Mouse (Mus musculus): ENCODE measurements at regions not wholly inside any gene's neighbourhood (a gene's known extent, or its start where the extent isn't known, plus 50 kb on each side); places are given as distances from the start of the nearest gene placed in this dataset.

DNA sequence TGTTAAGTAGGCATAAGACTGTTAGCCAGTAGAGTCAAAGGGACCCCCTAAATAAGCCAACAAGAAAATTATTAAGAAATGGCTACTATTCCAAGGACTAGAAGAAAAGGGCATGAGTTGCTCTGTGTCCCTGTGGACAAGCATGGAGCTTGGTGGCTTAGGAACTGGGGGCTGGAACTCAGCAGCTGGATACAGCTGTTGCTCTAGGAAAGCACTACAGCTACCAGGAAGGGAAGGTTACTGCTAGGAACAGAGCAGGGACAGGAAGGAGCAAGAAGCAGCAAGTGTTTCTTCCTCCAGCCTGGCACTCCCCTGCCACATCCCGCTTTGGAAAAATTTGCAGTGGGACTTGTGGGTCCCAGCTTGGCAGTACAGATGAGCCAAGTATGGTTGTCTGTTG lies 95.0 kb upstream of the Stc2 start:
- ATAC-seq (ENCODE audit: borderline replicate concordance, extremely low read depth, low FRiP score, low TSS enrichment), result no peak
- WGBS, result 89% methylated on average over 1 of the region's 1 CpGs
- no peak overlapping the region for H3K27ac ChIP-seq

DNA sequence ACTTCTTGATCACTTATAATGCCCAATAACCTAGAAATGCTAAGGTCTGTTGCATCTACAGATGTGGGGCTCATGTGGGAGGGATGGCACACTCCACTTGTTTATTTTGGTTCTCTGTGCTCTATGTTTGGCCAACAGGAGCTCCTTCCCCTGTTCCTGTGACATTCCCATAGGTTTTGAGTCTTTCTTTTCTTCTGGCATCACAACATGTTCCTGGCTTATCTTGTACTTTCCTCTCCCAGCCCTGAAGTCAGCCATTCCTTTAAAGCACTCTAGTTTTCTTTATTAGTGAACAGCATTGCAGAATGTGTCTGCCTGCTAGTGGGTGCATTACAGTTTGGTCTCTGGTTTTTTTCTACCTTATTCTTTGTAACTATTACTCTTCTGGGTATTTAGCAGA lies 92.6 kb upstream of the Stc2 start:
- H3K27ac ChIP-seq, result no peak overlapping the region
- no peak overlapping the region for H3K9ac ChIP-seq
- ATAC-seq (ENCODE audit: borderline replicate concordance, extremely low read depth, low FRiP score, low TSS enrichment), result no peak
- no peak overlapping the region for H3K4me3 ChIP-seq
- no peaks in the 10 kb centered on the region for H3K36me3 ChIP-seq
- no peak overlapping the region for H3K4me2 ChIP-seq
- no peaks in the 10 kb centered on the region for H3K4me1 ChIP-seq
- H3K9me3 ChIP-seq, result no peaks in the 10 kb centered on the region
- no peaks in the 10 kb centered on the region for H3K27me3 ChIP-seq

More for the DNA sequence above, 95.0 kb upstream of the Stc2 start:
- Histone ChIP-seq H3K4me2 (no peak overlapping the region), H3K4me1 (no peaks in the 10 kb centered on the region), H3K9ac (no peak overlapping the region), H3K9me3 (no peaks in the 10 kb centered on the region), H3K4me3 (no peak overlapping the region), H3K36me3 (no peaks in the 10 kb centered on the region), H3K27me3 (no peaks in the 10 kb centered on the region)

DNA sequence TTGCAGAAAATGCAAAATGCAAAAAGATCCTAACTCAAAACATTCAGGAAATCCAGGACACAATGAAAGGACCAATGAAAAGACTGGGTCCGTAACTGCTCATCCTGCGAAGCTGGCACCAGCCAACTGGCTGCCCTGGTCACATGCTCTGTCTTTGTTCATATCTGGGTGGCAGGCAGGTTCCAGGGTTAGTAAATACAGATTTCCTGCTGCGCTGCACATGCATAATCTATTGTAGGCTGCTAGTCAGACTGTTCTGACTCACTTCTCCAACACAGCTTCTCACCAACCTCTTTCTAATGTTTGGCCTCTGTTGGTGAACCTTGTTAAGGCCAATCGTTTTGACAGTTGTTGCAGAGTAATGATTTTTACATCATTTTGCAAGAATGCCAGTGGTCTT lies 92.0 kb upstream of the Stc2 start:
- Histone ChIP-seq H3K27me3 (no peaks in the 10 kb centered on the region), H3K9ac (no peak overlapping the region), H3K4me2 (no peak overlapping the region), H3K4me1 (no peaks in the 10 kb centered on the region), H3K4me3 (no peak overlapping the region), H3K36me3 (no peaks in the 10 kb centered on the region), H3K9me3 (no peaks in the 10 kb centered on the region), H3K27ac (no peak overlapping the region)
- no peak for ATAC-seq (ENCODE audit: borderline replicate concordance, extremely low read depth, low FRiP score, low TSS enrichment)
- WGBS, result 66% methylated on average over 4 of the region's 4 CpGs

DNA sequence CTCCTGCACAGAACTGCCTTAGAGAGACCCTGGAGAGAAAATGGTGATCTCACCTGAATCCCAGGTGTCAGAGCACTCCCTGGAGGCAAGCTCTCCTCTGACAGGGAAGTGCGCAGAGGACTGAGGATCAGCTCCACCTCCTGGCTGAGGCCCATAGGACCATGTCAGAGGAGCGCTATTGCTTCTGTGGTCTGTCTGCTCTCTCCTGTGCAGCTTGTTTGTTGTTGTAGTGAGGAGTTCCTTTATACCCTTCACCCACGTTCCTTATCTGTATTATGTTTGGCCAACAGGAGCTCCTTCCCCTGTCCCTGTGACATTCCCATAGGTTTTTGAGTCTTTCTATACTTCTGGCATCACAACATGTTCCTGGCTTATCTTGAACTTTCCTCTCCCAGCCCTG lies 91.5 kb upstream of the Stc2 start:
- Histone ChIP-seq H3K4me2 (no peak overlapping the region), H3K27ac (no peak overlapping the region), H3K4me1 (no peaks in the 10 kb centered on the region), H3K4me3 (no peak overlapping the region), H3K9me3 (no peaks in the 10 kb centered on the region), H3K9ac (no peak overlapping the region), H3K36me3 (no peaks in the 10 kb centered on the region), H3K27me3 (no peaks in the 10 kb centered on the region)
- ATAC-seq (ENCODE audit: borderline replicate concordance, extremely low read depth, low FRiP score, low TSS enrichment), result no peak
- WGBS, result 45% methylated on average over 3 of the region's 3 CpGs

DNA sequence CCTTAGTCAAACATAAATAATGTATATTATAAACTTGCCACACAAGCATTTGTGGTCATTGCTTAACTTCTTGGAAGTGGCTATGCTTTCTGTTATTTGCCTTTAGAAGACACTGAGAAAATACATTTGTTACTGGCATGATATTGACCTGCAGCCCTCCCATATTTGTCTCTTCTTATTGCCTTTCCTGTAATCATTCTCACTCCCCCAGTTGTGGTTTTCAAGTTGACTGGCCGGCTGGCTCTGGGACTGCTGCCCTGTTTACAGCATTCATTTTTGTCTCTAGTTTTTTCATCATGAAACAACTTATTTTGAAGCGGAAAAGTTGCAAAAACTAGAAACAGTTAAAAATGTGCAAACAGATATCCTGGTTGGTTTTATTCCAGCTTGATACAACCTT lies 57.5 kb upstream of the Stc2 start:
- Histone ChIP-seq H3K9me3 (no peaks in the 10 kb centered on the region), H3K4me2 (no peak overlapping the region), H3K36me3 (no peaks in the 10 kb centered on the region), H3K4me1 (no peaks in the 10 kb centered on the region), H3K4me3 (no peak overlapping the region), H3K9ac (no peak overlapping the region), H3K27me3 (no peaks in the 10 kb centered on the region), H3K27ac (no peak overlapping the region)
- no peak for ATAC-seq (ENCODE audit: borderline replicate concordance, extremely low read depth, low FRiP score, low TSS enrichment)
- 50% methylated on average over 2 of the region's 2 CpGs for WGBS

Measured in lung, embryonic 15.5 days (tissue).